Mouse (Mus musculus) yolk sac, embryonic 10.5 days (tissue): ENCODE measurements around the gene Ehd1.
A peak's percentile ranks its signal among the peaks of the same experiment; 100 is the strongest.
"Not testable (repeated sequence)": the region's sequence is repeated elsewhere in the genome, so short reads cannot be mapped to it uniquely, and the experiment has no call there.

Experiments
- DNase-seq: peaks from one replicate; pipeline ENCODE4 v3.0.0-alpha.2; 2017; ENCODE audit warnings: low spot score

The Ehd1 gene

GRCm38 (mm10) chr19:6302114-6302513, 25.6 kb downstream of the Ehd1 start:
- DNase-seq = no peak

DNA sequence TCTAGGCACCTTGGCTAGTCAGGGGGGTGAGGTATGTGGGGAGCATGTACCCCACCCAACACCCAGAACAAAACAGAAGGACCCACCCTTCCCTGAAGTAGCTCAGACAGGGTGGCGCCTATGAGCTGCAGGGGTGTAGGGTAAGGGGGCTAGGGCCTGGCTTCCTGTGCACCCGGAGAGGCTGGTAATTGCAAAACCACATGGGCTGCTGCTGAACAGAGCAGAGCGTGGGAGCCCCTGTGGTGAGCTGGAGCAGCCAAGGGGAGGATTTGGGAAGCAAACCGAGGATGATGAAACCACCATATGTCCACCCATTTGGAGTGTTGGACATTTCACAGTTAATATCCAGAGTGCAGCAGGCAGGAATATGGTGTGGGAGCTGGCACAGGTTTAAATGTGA, 26.0 kb downstream of the Ehd1 start:
- DNase-seq = no peak

DNA sequence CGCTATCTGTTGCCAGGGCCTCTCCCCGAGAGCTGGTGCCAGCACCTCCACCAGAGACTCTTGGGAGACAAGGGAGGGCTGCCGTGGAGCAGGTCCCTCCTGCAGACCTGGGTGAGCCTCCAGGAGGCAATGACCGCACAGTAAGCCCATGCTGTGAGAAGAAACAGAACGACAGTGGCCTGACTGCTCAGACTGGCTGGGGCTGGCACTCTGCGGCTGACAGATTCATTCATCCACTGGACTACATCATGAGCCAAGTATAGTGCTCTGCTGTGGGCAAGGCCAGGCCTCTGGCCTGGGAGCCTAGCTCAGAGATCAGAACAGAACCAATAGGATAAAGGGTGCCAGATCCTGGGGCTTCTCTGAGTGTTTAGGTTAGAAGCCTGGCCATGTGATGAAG, 27.3 kb downstream of the Ehd1 start:
- no peak for DNase-seq

DNA sequence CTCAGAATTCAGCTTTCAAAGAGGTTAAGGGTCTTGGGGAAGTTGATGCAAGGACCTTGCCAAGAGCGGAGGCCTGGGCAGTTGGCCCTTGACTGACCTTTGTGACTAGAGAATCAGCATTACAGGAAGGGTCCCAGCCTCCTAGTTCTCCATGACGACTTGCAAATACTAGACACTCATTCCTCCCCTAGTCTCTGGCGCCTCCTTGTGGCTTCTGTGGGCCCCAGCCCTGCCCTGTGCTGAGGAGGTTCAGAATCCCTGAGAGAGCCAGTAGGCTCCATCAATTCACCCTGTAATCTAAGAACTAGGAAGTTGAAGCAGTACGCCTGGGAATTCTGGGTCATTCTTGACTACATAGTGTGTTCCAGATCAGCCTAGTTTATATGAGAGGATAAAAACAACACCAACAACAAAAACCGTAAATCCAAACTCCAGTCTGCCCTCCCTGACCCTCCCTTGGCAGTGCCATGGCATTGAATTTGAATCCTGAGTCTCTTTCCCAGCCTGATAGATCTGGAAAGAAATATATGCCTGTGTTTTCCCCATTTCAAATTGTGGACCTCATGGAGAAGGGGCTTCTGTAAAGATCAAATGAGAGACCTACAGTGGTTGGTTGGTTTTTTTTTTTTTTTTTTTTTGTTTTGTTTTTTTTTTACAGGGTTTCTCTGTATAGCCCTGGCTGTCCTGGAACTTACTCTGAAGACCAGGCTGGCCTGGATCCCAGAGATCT, 28.4 kb downstream of the Ehd1 start:
- DNase-seq = peak; percentile 93

DNA sequence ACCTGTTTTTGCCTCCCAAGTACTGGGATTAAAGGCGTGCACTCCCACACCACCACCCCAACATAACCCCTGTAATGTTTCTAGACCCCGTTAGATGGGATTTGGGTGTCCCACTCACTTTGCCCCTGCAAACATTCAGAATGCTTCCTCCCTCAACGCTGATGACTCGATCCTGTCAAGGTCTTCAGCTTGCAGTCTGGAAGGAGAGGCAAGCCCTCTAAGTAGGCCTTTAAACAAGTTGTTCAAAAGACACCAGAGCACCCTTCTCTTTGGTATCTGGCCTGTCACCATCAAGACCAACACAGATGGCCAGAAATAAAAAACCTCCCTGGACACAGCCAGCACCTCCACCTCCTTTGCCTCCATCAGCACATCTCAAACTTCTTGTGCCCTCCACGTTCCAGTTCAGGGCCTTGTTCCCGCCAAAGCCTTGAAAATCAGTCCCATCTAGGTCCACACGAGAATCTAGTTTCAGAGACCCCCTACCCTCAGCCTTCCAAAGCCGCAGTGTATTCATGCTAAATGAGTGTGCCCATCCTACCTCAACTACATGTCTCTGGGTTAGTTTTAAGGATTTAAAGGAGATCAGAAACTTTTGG, 29.1 kb downstream of the Ehd1 start:
- no peak for DNase-seq

GRCm38 (mm10) chr19:6306137-6306551, 29.6 kb downstream of the Ehd1 start, which contains the start of gene Cdc42bpg:
TSS of gene Cdc42bpg (plus strand) at chr19:6306456.
- peak; percentile 94 for DNase-seq

- peak; percentile 84 for DNase-seq
Measured at GRCm38 (mm10) chr19:6306586-6306985, 30.1 kb downstream of the Ehd1 start.

DNA sequence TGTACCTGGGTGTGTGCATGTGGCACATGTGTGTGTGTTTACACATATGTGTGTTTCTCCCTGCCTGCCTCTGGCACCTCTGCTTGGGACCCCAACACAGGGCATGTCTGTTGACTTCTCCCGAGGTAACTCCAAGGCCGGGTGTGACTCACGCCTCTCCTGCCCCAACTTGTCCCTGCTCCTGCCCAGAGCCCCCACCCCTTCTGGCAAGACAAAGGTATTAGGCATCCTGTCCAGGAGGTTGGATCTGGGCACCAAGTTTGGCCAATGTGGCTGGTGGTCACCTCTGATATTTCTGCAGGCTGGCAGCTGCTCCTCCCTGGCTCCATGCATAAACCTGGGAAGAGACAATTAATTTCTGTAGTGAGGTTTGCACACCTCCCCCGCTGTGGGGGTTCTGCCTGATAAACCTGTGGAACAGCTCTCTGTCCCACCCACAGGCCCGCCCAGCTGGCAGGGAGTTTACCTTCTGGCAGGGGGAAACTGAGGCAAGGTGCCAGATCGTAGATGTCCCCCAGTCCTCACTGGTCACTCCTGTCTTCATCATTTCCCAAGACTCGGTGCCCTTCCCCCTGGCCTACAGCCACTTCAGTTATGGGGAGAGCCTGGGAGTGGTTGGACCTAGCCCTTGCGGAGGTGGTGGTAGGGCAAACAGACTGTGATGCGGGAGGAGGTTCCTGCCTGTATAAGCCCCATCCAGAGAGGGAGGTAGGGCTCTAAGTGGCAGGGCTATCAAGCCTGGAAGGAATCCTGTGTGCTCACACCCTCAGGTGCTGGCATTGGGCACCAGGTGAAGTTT, 31.4 kb downstream of the Ehd1 start:
- no peak for DNase-seq

DNA sequence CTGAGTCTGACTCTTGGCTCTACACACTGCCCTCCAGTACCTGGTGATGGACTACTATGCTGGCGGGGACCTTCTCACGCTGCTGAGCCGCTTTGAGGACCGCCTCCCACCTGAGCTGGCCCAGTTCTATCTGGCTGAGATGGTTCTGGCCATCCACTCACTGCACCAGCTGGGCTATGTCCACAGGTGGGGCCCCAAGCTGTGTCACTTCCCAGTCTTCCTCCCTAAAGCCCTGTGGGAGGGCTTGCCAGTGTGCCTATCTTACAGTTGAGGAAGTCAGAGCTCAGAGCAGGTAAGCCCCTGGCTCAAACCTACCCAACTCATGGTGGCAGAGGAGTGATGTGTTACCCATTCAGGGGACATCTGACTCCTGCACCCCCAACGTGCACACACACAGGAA, 33.7 kb downstream of the Ehd1 start:
- no peak for DNase-seq

GRCm38 (mm10) chr19:6311783-6312182, 35.3 kb downstream of the Ehd1 start:
- DNase-seq = not testable (repeated sequence)

GRCm38 (mm10) chr19:6313796-6314195, 37.3 kb downstream of the Ehd1 start:
- no peak for DNase-seq

DNA sequence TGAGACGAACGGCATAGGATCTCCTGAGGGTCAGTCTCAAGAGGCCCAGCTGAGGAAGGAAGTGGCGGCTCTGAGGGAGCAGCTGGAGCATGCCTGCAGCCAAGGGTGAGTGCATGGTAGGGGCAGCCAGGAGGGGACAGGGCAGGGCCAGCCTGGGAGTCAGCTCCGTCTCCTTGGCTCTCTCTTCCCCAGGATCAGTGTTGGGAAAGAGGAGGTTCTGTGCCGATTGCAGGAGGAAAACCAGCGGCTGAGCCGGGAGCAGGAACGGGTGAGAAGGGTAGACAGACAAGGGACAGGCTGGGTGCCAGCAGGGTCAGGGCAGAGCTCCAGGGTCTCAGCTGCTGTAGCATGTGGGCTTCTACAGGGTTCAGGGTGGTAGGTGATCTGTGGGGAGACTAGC, 38.0 kb downstream of the Ehd1 start:
- no peak for DNase-seq

DNA sequence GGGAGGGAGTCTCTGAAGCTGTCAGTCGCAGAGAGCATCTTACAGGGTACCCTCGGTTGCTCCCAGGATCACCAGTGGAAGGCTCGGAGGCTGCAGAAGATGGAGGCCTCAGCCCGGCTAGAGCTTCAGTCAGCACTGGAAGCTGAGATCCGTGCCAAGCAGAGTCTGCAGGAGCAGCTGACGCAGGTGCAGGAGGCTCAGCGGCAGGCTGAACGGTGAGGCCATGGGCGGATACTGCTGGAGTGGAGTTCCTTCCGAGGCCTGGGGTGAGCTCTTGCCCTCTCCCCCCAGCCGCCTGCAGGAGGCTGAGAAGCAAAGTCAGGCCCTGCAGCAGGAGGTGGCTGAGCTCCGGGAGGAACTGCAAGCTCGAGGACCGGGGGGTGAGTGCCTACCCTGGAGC, 39.0 kb downstream of the Ehd1 start:
- no peak for DNase-seq

- DNase-seq = no peak
Measured at GRCm38 (mm10) chr19:6318145-6318544, 41.6 kb downstream of the Ehd1 start.

DNA sequence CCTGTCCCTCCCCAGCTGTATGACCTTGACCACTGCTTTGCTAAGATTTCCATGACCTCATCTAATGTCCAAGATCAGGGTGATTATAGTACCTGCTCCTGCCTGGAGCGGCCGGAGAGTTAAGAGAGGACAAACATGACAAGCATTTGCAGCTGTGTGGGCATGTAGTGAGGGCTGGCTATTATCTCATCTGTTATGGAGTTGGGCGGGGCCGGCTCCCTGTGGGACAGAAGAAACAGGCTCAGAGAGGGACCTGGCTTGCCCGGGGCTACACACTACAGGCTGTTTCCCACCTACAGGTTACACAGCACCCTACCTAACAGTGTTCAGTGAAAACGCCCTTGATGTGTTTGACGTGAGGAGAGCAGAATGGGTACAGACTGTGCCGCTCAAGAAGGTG, 44.8 kb downstream of the Ehd1 start:
- DNase-seq = no peak

DNA sequence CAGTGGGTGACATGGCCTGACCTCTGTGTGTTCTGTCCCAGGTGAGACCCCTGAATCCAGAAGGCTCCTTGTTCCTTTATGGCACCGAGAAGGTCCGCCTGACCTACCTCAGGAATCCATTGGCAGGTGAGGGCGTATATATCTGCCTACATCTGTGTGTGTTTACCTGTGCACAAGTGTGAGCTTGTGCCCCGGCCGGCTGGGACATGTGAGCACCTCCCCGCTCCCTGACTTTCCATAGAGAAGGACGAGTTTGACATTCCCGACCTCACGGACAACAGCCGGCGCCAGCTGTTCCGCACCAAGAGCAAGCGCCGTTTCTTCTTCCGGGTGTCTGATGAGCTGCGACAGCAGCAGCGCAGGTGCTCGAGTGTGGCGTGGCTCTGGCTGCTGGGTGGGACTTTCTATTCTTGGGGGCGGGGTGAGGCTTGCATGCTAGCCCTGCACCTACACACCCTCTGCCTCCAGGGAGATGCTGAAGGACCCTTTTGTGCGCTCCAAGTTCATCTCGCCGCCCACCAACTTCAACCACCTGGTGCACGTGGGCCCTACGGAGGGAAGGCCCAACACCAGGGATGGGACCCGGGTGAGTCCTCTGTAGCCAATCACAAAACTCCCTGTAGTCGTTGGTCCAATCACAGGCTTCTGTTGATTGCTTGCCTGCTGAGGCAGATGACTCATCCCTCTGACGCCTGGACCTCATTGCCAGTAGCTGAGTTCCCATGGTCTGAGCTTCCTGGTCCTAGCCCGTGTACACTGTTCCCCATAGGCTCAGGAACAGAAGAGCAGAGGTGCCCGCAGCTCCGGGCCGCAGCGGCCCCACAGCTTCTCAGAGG, 45.5 kb downstream of the Ehd1 start:
- DNase-seq = no peak

- no peak for DNase-seq
Measured at GRCm38 (mm10) chr19:6324751-6325150, 48.2 kb downstream of the Ehd1 start.

GRCm38 (mm10) chr19:6331178-6331577, 54.7 kb downstream of the Ehd1 start:
- DNase-seq = no peak

GRCm38 (mm10) chr19:6331719-6332516, 55.4 kb downstream of the Ehd1 start:
- peak; percentile 60 for DNase-seq

- no peak for DNase-seq
Measured at GRCm38 (mm10) chr19:6333761-6334595, 57.5 kb downstream of the Ehd1 start.
